Mouse (Mus musculus): ENCODE results near the gene Zfhx2.

GRCm38 (mm10) chr14:55028333-55028835 is 63.7 kb downstream of the Zfhx2 start:
- TF ChIP-seq SIN3A (IDR thresholded peaks at IDR 0.05; ENCODE audit: low read length) (no peak), CTCF (conservative IDR thresholded peaks at IDR 0.05 in 1 of 2, IDR thresholded peaks at IDR 0.05 in 1 of 2; ENCODE audit: low read depth in 2 of 2, low read length in 2 of 2) (no peak), GABPA (IDR thresholded peaks at IDR 0.05; ENCODE audit: insufficient replicate concordance, low read depth, low read length) (no peak), NELFE (IDR thresholded peaks at IDR 0.05; ENCODE audit: low read depth, low read length) (no peak), TCF12 (IDR thresholded peaks at IDR 0.05; ENCODE audit: low read depth, low read length) (no peak), USF1 (IDR thresholded peaks at IDR 0.05; ENCODE audit: low read depth, low read length) (no peak), EP300 (IDR thresholded peaks at IDR 0.05; ENCODE audit: low read length) (no peak), ZKSCAN1 (IDR thresholded peaks at IDR 0.05; ENCODE audit: borderline replicate concordance, low read depth, low read length) (no peak)
